Mouse (Mus musculus) adrenal gland (tissue): ENCODE results near the gene Foxred1.

Experiments used
- intact Hi-C: fragments of 180-260 bp; cut with DNase I; formaldehyde crosslinking; loops from one replicate; pipeline ENCODE4 v1.15.1; 2025

The Foxred1 gene

GRCm38 (mm10) chr9:35156002-35156710 is 54.7 kb downstream of the Foxred1 start:
- intact Hi-C loops = no loop called here
